Mouse (Mus musculus) cerebellum, postnatal 36 days (tissue): ENCODE measurements around the gene Adamts7.
A peak's percentile ranks its signal among the peaks of the same experiment; 100 is the strongest.

Source experiments
- DNase-seq, 2 experiments: peaks; one replicate each; pipeline ENCODE4 v3.0.0; 2021 to 2022; ENCODE audit warnings: mixed read lengths in 2 of 2

Adamts7 gene

GRCm38 (mm10) chr9:90162926-90163748, at the start of gene Adamts7:
TSS of gene Adamts7 (plus strand) at chr9:90163069.
- DNase-seq = peak; percentile 27 to 30

- DNase-seq = no peak
Measured at GRCm38 (mm10) chr9:90113151-90113550, 49.7 kb upstream of the Adamts7 start.

GRCm38 (mm10) chr9:90113651-90114566, 49.0 kb upstream of the Adamts7 start:
- DNase-seq = peak; percentile 84 to 86

- peak; percentile 96 to 98 for DNase-seq
Measured at GRCm38 (mm10) chr9:90114567-90115307, 48.1 kb upstream of the Adamts7 start, which contains the start of gene Morf4l1. TSS of gene Morf4l1 (minus strand) at chr9:90114774.

- DNase-seq = no peak
Measured at GRCm38 (mm10) chr9:90115308-90115700, 47.6 kb upstream of the Adamts7 start.

GRCm38 (mm10) chr9:90117234-90117633, 45.6 kb upstream of the Adamts7 start:
- DNase-seq = no peak

GRCm38 (mm10) chr9:90122246-90122740, 40.6 kb upstream of the Adamts7 start:
- no peak for DNase-seq

GRCm38 (mm10) chr9:90124156-90124872, 38.6 kb upstream of the Adamts7 start:
- DNase-seq = no peak

- no peak for DNase-seq
Measured at GRCm38 (mm10) chr9:90124873-90125245, 38.0 kb upstream of the Adamts7 start.

GRCm38 (mm10) chr9:90125416-90126099, 37.3 kb upstream of the Adamts7 start:
- DNase-seq = no peak

GRCm38 (mm10) chr9:90126260-90127010, 36.4 kb upstream of the Adamts7 start:
- DNase-seq = peak; percentile 66 to 70

- no peak for DNase-seq
Measured at GRCm38 (mm10) chr9:90127146-90127545, 35.7 kb upstream of the Adamts7 start.

- no peak for DNase-seq
Measured at GRCm38 (mm10) chr9:90128636-90129201, 34.1 kb upstream of the Adamts7 start.

GRCm38 (mm10) chr9:90133562-90134355, 29.1 kb upstream of the Adamts7 start:
- no peak for DNase-seq

- no peak for DNase-seq
Measured at GRCm38 (mm10) chr9:90135466-90135865, 27.4 kb upstream of the Adamts7 start.

- DNase-seq = no peak
Measured at GRCm38 (mm10) chr9:90135963-90136677, 26.7 kb upstream of the Adamts7 start.

GRCm38 (mm10) chr9:90136678-90136965, 26.2 kb upstream of the Adamts7 start:
- no peak for DNase-seq

GRCm38 (mm10) chr9:90145788-90146187, 17.1 kb upstream of the Adamts7 start:
- DNase-seq = no peak

GRCm38 (mm10) chr9:90146869-90147268, 16.0 kb upstream of the Adamts7 start:
- DNase-seq = no peak
